Mouse (Mus musculus) spleen, adult 2 months (tissue): ENCODE measurements at regions not wholly inside any gene's neighbourhood (a gene's known extent, or its start where the extent isn't known, plus 50 kb on each side); places are given as distances from the start of the nearest gene placed in this dataset.

ENCODE experiments used
- CTCF ChIP-seq: fragments of 200-500 bp; IDR thresholded peaks from 2 replicates; pipeline ENCODE4 v1.5.1; 2011; ENCODE audit warnings: mild to moderate bottlenecking, inconsistent platforms; ENCODE audit not compliant: insufficient read depth, insufficient read length, insufficient replicate concordance; ENCODE audit errors: extremely low read depth
- POLR2A ChIP-seq: fragments of 200-500 bp; IDR thresholded peaks from 2 replicates; pipeline ENCODE4 v1.6.1; 2011; ENCODE audit warnings: low read depth, low read length, inconsistent platforms

DNA sequence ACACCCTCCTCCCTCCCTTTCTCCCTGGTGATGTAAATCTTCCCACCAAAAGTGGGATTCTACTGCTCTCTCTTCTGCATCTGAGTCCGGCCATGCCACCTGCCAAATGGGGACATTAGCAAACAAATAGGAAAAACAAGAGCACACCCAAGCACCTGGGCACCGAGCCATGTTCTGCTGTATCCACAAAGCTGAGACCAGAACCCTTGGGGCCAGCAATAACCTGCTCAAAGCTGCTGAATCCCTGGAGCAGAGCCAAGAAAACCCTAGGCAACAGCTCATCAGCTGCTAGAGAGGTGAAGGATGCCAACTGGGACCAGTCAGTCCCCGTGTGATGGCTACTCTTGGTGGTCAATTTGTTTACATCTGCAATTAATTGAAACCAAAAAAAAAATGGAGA is 83.5 kb upstream of the Ptpn13 start:
- TF ChIP-seq CTCF (no peak), POLR2A (no peak)
